Mouse (Mus musculus): ENCODE measurements around the gene Vps9d1. TPM values are rescaled to one million over a fixed set of nuclear protein-coding genes. Genes with fewer than 3 reads are reported as not detected.

The Vps9d1 gene
- polyA plus RNA-seq, 1 experiment, result 42.7 TPM

DNA sequence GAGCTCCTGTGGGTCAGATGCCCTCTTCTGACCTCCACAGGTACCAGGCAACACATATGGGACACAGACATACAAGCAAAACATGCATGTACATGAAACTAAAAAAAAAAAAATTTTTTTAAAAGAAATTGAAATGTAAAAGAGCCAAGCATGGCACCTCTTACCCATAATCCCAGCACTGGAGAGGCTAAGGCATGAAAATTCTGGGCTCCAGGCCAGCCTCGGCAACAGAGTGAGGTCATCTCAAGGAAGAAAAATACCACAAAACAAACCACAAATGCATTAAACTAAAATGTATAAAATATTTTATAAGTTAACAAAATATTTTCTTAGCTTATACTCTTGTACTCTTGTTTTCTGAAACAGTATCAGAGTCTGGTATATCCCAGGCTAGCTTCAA, 33.2 kb downstream of the Vps9d1 start:
- WGBS, result 34% methylated on average over 1 of the region's 1 CpGs
- Histone ChIP-seq H3K27me3 (replicated peaks; ENCODE audit: control insufficient read depth, insufficient read depth, low read length) (no peaks in the 10 kb centered on the region), H3K36me3 (ENCODE audit: control insufficient read depth, insufficient read depth, low read length) (no peaks in the 10 kb centered on the region), H3K4me1 (ENCODE audit: control insufficient read depth, insufficient read depth, low read length) (peaks cover 8% of the 10 kb centered on the region; the same call in 1 of the 2 replicates), H3K4me3 (ENCODE audit: insufficient read depth, low read depth, low read length) (no peak overlapping the region), H3K27ac (ENCODE audit: insufficient read depth, low read depth, low read length) (no peak overlapping the region)
- no peak for DNase-seq
- no peak for TF ChIP-seq CTCF (conservative IDR thresholded peaks at IDR 0.05; ENCODE audit: insufficient read depth, insufficient read length, low read depth, low read length)
- no peak for TF ChIP-seq POLR2A (IDR thresholded peaks at IDR 0.05; ENCODE audit: low read depth, low read length)

DNA sequence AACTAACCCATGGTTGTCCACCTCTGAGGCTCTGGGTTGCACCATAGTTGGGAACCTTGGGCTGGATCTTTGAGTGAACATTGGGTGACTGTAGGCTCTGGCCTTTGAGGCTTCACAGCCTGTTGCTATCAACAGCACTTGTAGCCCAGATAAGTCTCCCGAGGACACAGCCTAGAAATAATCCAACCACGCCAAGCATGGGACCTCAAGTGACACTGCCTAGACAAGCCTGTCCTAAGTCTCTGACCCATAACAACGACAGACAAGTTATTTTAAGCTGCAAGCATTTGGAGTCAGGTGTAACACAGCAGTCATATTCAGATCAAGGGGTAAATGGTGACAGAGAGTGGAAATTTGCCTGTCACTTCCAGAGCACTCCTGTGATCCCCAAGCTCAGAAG, 38.7 kb downstream of the Vps9d1 start:
- WGBS, result 64% methylated on average over 3 of the region's 3 CpGs
- no peaks in the 10 kb centered on the region for H3K36me3 ChIP-seq (ENCODE audit: control insufficient read depth, insufficient read depth, low read length)
- TF ChIP-seq POLR2A (IDR thresholded peaks at IDR 0.05; ENCODE audit: low read depth, low read length) (no peak), CTCF (conservative IDR thresholded peaks at IDR 0.05; ENCODE audit: insufficient read depth, insufficient read length, low read depth, low read length) (no peak)
- no peaks in the 10 kb centered on the region for H3K27me3 ChIP-seq (replicated peaks; ENCODE audit: control insufficient read depth, insufficient read depth, low read length)
- no peak overlapping the region for H3K27ac ChIP-seq (ENCODE audit: insufficient read depth, low read depth, low read length)
- no peak for DNase-seq
- H3K4me3 ChIP-seq (ENCODE audit: insufficient read depth, low read depth, low read length), result no peak overlapping the region
- peaks cover 12% of the 10 kb centered on the region; the same call in 1 of the 2 replicates for H3K4me1 ChIP-seq (ENCODE audit: control insufficient read depth, insufficient read depth, low read length)

DNA sequence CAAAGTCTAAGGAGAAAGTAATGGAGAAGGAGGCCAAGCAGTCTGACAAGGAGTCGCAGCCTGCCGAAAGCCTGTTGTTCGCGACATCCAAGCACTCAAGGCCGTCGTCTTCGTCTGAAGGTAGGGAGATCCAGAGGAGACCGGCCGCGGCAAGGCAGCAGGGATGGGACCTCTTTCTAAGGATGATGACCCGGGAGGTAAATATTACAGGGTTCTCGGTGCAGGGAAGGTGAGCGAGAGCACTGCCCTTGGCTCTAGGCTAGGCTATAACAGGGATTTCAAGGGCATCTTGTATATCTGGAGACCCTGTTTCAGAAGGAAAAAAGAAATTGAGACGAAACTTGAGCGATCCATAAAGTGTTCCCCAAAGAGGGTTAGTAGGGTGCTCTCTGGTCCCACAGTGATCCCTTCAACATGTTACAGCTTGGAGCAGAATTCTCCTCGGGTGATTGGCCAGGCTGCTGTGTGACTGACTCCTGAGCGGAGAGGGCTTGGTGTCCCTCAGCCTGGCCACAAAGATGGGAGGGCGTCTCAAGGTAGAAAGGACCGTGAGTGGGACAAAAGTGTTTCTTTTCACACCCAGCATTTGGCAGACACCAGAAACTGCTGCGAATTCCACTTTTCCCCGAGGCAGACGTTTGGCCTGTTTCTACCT, 40.9 kb downstream of the Vps9d1 start:
- Histone ChIP-seq H3K27me3 (replicated peaks; ENCODE audit: control insufficient read depth, insufficient read depth, low read length) (no peaks in the 10 kb centered on the region), H3K27ac (ENCODE audit: insufficient read depth, low read depth, low read length) (peak overlapping the region; percentile 21; the same call in 1 of the 2 replicates), H3K4me1 (ENCODE audit: control insufficient read depth, insufficient read depth, low read length) (peaks cover 12% of the 10 kb centered on the region; the same call in 1 of the 2 replicates), H3K4me3 (ENCODE audit: insufficient read depth, low read depth, low read length) (peak overlapping the region; percentile 63), H3K36me3 (ENCODE audit: control insufficient read depth, insufficient read depth, low read length) (no peaks in the 10 kb centered on the region; the same call in 1 of the 2 replicates)
- TF ChIP-seq POLR2A (IDR thresholded peaks at IDR 0.05; ENCODE audit: low read depth, low read length) (no peak), CTCF (conservative IDR thresholded peaks at IDR 0.05; ENCODE audit: insufficient read depth, insufficient read length, low read depth, low read length) (no peak)
- DNase-seq, result no peak
- WGBS, result 9% methylated on average over 22 of the region's 22 CpGs

DNA sequence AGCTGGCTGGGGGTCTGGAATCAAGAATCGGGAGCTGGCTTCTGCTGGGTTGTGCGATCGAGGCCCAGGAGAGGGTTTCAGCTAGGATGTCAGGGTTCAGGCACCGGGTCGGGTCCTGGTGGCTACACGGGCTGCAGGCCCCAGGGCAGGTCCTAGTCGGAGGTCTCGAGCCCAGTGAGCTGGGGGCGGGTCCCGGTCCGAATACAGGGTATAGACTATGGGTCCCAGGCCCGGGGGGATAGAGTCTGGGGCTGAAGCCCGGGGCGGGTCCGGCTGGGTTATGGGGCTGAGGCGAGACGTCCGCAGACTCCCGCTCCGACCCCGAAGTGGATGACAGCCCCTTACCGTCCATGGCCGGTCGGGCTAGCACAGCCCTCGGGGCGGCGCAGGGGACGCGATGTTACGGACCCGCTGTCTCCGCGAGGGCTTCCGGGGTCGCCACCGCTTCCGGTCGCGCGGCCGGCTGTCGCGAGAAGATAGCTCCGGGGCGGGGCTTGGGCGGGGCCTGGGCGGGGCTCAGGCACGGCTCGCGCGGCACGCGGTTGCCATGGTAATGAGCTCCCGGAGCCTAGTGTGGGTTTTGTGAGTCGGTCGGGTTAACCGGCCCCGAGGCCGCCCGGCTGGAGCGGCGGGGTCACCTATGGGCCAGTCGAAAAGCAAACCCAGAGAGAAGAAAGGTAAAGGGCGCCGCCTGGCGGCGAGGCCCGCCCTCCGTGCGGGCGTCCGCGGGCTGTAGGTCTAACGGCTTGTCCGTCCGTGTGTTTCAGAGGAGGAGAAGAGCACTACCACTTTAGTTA, 41.6 kb downstream of the Vps9d1 start, which contains the start of the genes Chmp1a and Spata33:
Gene Chmp1a (minus strand): TSS at position 443 of the 797 bp plus-strand sequence.
Gene Spata33 (plus strand): TSS at position 512 of the 797 bp plus-strand sequence.
- DNase-seq, result peak; percentile 98
- peak within 1 kb of the TSS; percentile 52 for H3K27ac ChIP-seq (ENCODE audit: insufficient read depth, low read depth, low read length)
- H3K4me1 ChIP-seq (ENCODE audit: control insufficient read depth, insufficient read depth, low read length), result peaks cover 12% of the 10 kb centered on the region; the same call in 1 of the 2 replicates
- under 1% methylated on average over 76 of the region's 76 CpGs for WGBS
- no peaks in the 10 kb centered on the region for H3K27me3 ChIP-seq (replicated peaks; ENCODE audit: control insufficient read depth, insufficient read depth, low read length)
- H3K36me3 ChIP-seq (ENCODE audit: control insufficient read depth, insufficient read depth, low read length), result no peaks in the 10 kb centered on the region; the same call in 1 of the 2 replicates
- H3K4me3 ChIP-seq (ENCODE audit: insufficient read depth, low read depth, low read length), result peak within 1 kb of the TSS; percentile 86
- TF ChIP-seq CTCF (conservative IDR thresholded peaks at IDR 0.05; ENCODE audit: insufficient read depth, insufficient read length, low read depth, low read length), result peak; percentile 63
- TF ChIP-seq POLR2A (IDR thresholded peaks at IDR 0.05; ENCODE audit: low read depth, low read length), result peak; percentile 75

DNA sequence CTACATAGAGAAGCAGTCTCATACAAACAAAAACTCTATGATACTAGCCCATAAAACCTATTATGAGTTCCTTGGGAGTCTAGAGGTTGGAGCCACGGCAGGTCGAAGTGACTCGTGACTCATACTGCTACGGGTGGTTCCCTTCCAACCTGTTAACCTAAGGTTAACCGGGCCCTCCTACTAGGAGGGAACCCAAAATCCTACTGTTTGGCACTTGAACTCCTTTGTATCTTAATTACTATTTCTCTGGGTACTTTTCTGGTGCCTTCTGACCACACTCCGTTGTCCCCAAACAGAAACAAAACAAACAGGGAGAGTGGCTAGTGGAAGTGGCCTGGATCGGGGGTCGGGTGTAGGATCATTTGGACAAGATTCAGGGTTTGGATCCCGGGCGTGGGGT, 42.3 kb downstream of the Vps9d1 start:
- Histone ChIP-seq H3K27me3 (replicated peaks; ENCODE audit: control insufficient read depth, insufficient read depth, low read length) (no peaks in the 10 kb centered on the region), H3K4me3 (ENCODE audit: insufficient read depth, low read depth, low read length) (peak overlapping the region; percentile 86), H3K36me3 (ENCODE audit: control insufficient read depth, insufficient read depth, low read length) (no peaks in the 10 kb centered on the region; the same call in none of the 2 replicates), H3K4me1 (ENCODE audit: control insufficient read depth, insufficient read depth, low read length) (peaks cover 12% of the 10 kb centered on the region; the same call in 1 of the 2 replicates), H3K27ac (ENCODE audit: insufficient read depth, low read depth, low read length) (peak overlapping the region; percentile 52; the same call in 1 of the 2 replicates)
- TF ChIP-seq POLR2A (IDR thresholded peaks at IDR 0.05; ENCODE audit: low read depth, low read length), result no peak
- TF ChIP-seq CTCF (conservative IDR thresholded peaks at IDR 0.05; ENCODE audit: insufficient read depth, insufficient read length, low read depth, low read length), result no peak
- WGBS, result 11% methylated on average over 10 of the region's 10 CpGs
- DNase-seq, result no peak

DNA sequence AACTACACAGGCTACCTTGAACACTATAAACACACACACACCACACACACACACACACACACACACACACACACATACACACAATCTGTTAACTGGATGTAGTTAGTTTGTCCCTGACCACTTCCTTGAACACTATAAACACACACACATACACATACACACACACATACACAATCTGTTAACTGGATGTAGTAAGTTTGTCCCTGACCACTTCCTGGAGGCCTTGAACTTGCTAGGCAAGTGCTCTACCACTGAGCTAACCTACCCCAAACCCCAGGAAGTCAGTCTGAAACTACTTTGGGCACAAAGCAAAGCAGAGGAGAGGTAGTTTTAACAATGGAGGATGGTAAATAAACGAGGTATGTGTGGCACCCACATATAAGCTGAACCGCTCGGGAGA, 50.6 kb downstream of the Vps9d1 start:
- H3K27ac ChIP-seq (ENCODE audit: insufficient read depth, low read depth, low read length), result no peak overlapping the region
- no peaks in the 10 kb centered on the region for H3K27me3 ChIP-seq (replicated peaks; ENCODE audit: control insufficient read depth, insufficient read depth, low read length)
- TF ChIP-seq CTCF (conservative IDR thresholded peaks at IDR 0.05; ENCODE audit: insufficient read depth, insufficient read length, low read depth, low read length) (no peak), POLR2A (IDR thresholded peaks at IDR 0.05; ENCODE audit: low read depth, low read length) (no peak)
- H3K4me3 ChIP-seq (ENCODE audit: insufficient read depth, low read depth, low read length), result no peak overlapping the region
- no peak for DNase-seq
- no peaks in the 10 kb centered on the region for H3K4me1 ChIP-seq (ENCODE audit: control insufficient read depth, insufficient read depth, low read length)
- 81% methylated on average over 3 of the region's 3 CpGs for WGBS
- H3K36me3 ChIP-seq (ENCODE audit: control insufficient read depth, insufficient read depth, low read length), result no peaks in the 10 kb centered on the region; the same call in 1 of the 2 replicates

DNA sequence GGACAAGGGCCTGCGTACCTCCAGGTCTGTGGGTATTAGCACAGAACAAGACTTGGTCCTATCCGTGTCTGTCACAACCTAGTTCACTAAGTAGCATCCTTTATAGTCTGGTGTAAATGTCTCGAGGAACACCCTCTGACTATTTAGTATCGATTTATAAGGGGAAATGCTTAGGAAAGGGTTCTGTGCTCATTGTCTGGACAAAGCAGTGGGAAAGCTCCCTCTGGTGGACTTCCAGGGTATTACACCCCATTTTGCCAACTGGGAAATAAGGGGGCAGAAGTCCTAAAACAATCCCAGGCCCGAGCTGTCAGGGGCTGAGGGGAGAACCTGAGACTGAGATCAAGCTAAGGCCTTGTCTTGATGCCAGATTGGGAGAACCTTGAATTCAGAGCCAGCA, 51.9 kb downstream of the Vps9d1 start:
- DNase-seq, result peak; percentile 72
- no peak overlapping the region for H3K4me3 ChIP-seq (ENCODE audit: insufficient read depth, low read depth, low read length)
- no peaks in the 10 kb centered on the region for H3K27me3 ChIP-seq (replicated peaks; ENCODE audit: control insufficient read depth, insufficient read depth, low read length)
- H3K36me3 ChIP-seq (ENCODE audit: control insufficient read depth, insufficient read depth, low read length), result no peaks in the 10 kb centered on the region; the same call in 1 of the 2 replicates
- TF ChIP-seq POLR2A (IDR thresholded peaks at IDR 0.05; ENCODE audit: low read depth, low read length) (no peak), CTCF (conservative IDR thresholded peaks at IDR 0.05; ENCODE audit: insufficient read depth, insufficient read length, low read depth, low read length) (peak; percentile 81)
- no peak overlapping the region for H3K27ac ChIP-seq (ENCODE audit: insufficient read depth, low read depth, low read length)
- H3K4me1 ChIP-seq (ENCODE audit: control insufficient read depth, insufficient read depth, low read length), result no peaks in the 10 kb centered on the region
- WGBS, result 22% methylated on average over 5 of the region's 5 CpGs
